9 mouse cellular contexts compared by ENCODE assay signal in the genomic region with DNA sequence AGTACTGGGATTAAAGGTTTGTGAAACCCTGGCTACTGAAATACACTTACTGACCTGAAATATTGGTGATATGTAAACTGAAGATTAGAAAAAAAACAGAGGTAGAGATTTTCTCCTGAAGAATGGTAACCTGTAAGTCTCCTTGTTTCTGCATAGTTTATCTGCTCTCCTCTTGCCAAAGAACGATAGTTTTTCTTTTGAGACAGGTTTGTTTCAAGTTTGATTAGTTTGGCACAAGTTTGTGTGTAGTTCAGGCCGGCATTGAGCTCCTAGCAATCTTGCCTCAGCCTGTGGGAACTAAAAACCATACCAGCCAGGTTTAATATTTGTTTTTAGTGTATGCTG. TPM values are rescaled to one million over a fixed set of nuclear protein-coding genes. Genes with fewer than 3 reads are reported as not detected.
DNase-seq lines count a peak whose midpoint lies in the region; ATAC-seq and TF ChIP-seq lines count a peak whose summit lies in the region.
"Had no signal": no experiment of that assay in that cellular context is flagged by ENCODE, and none has a peak within 500 bp of the region (broad histone marks: within the 10 kb centered on the region; RNA-seq: fewer than 3 reads in every experiment).

No protein-coding gene starts in this region.

- H3K27me3 ChIP-seq in lung, embryonic 15.5 days = no peaks in the 10 kb centered on the region
- H3K27me3 ChIP-seq in forebrain, embryonic 10.5 days (ENCODE audit: poor library complexity, severe bottlenecking) = no peaks in the 10 kb centered on the region
- no peaks in the 10 kb centered on the region for H3K27me3 ChIP-seq in limb, embryonic 12.5 days
- H3K27me3 ChIP-seq in neural tube, embryonic 15.5 days (replicated peaks) = no peaks in the 10 kb centered on the region

- H3K36me3 ChIP-seq in lung, embryonic 15.5 days = peaks cover 6% of the 10 kb centered on the region; the same call in 1 of the 2 replicates
- H3K36me3 ChIP-seq in forebrain, embryonic 10.5 days (replicated peaks) = peaks cover 34% of the 10 kb centered on the region
- H3K36me3 ChIP-seq in limb, embryonic 12.5 days = peaks cover 13% of the 10 kb centered on the region; the same call in 1 of the 2 replicates
- no peaks in the 10 kb centered on the region for H3K36me3 ChIP-seq in neural tube, embryonic 15.5 days

- peak overlapping the region; percentile 73 for H3K4me2 ChIP-seq in lung, embryonic 15.5 days
- peak overlapping the region; percentile 75 for H3K4me2 ChIP-seq in limb, embryonic 12.5 days
- H3K4me2 ChIP-seq in neural tube, embryonic 15.5 days = peak overlapping the region; percentile 69

- ATAC-seq in lung, embryonic 15.5 days (ENCODE audit: borderline replicate concordance, extremely low read depth, low FRiP score, low TSS enrichment) = no peak
- no peak for ATAC-seq in limb, embryonic 12.5 days (ENCODE audit: insufficient number of reproducible peaks, insufficient read depth, low FRiP score, low TSS enrichment, low read depth)
- no peak for ATAC-seq in neural tube, embryonic 15.5 days (ENCODE audit: low FRiP score)

- no peak for TF ChIP-seq CTCF in left cerebral cortex, adult 2 months (IDR thresholded peaks at IDR 0.05)

- H3K9ac ChIP-seq in lung, embryonic 15.5 days = peak overlapping the region; percentile 96
- peak overlapping the region; percentile 91 for H3K9ac ChIP-seq in limb, embryonic 12.5 days (replicated peaks)
- peak overlapping the region; percentile 79 for H3K9ac ChIP-seq in neural tube, embryonic 15.5 days (replicated peaks)

- H3K4me3 ChIP-seq in lung, embryonic 15.5 days = peak overlapping the region; percentile 95
- peak overlapping the region; percentile 97 for H3K4me3 ChIP-seq in forebrain, embryonic 10.5 days
- peak overlapping the region; percentile 95 for H3K4me3 ChIP-seq in limb, embryonic 12.5 days (replicated peaks)
- H3K4me3 ChIP-seq in neural tube, embryonic 15.5 days (replicated peaks) = peak overlapping the region; percentile 70
- no peak overlapping the region; the same call in 1 of the 2 replicates for H3K4me3 ChIP-seq in left cerebral cortex, adult 2 months

- no peak overlapping the region for H3K27ac ChIP-seq in lung, embryonic 15.5 days
- peak overlapping the region; percentile 97; the same call in 1 of the 2 replicates for H3K27ac ChIP-seq in forebrain, embryonic 10.5 days
- H3K27ac ChIP-seq in limb, embryonic 12.5 days = no peak overlapping the region
- H3K27ac ChIP-seq in neural tube, embryonic 15.5 days (replicated peaks) = no peak overlapping the region
- H3K27ac ChIP-seq in left cerebral cortex, adult 2 months = no peak overlapping the region

- peaks cover 22% of the 10 kb centered on the region for H3K4me1 ChIP-seq in lung, embryonic 15.5 days
- H3K4me1 ChIP-seq in forebrain, embryonic 10.5 days = peaks cover 27% of the 10 kb centered on the region
- peaks cover 28% of the 10 kb centered on the region for H3K4me1 ChIP-seq in limb, embryonic 12.5 days (replicated peaks)
- H3K4me1 ChIP-seq in neural tube, embryonic 15.5 days = peaks cover 27% of the 10 kb centered on the region

- intact Hi-C loops in left cerebral cortex, adult 2 months (cut with DNase I) = no loop called here

- H3K9me3 ChIP-seq in lung, embryonic 15.5 days = no peaks in the 10 kb centered on the region
- no peaks in the 10 kb centered on the region for H3K9me3 ChIP-seq in forebrain, embryonic 10.5 days
- no peaks in the 10 kb centered on the region for H3K9me3 ChIP-seq in limb, embryonic 12.5 days
- H3K9me3 ChIP-seq in neural tube, embryonic 15.5 days (replicated peaks) = no peaks in the 10 kb centered on the region

- 21% methylated on average over 2 of the region's 2 CpGs for WGBS in lung, embryonic 15.5 days
- WGBS in forebrain, embryonic 10.5 days = 81% methylated on average over 2 of the region's 2 CpGs
- WGBS in limb, embryonic 12.5 days = 75% methylated on average over 2 of the region's 2 CpGs
- 56% methylated on average over 2 of the region's 2 CpGs for WGBS in neural tube, embryonic 15.5 days

- DNase-seq in lung, postnatal 4 days = no peak
- no peak for DNase-seq in forebrain, embryonic 10.5 days (ENCODE audit: extremely low spot score, low spot score)
- no peak for DNase-seq in thymus, postnatal 4 days
- no peak for DNase-seq in left cerebral cortex, adult 2 months (ENCODE audit: extremely low spot score in 1 of 2, low spot score in 2 of 2)
- no peak for DNase-seq in thymus, postnatal 0 days (ENCODE audit: low spot score)

RNA-seq across cellular contexts. Expression of a gene that starts 1.3 kb away (rescaled TPM):
- polyA plus RNA-seq in lung, embryonic 15.5 days (2015; fragmentation: Nextera tagmentation; extraction: Ambion mirVana) = 57.6 and 58.9 TPM in 2 replicates
- 80.2 and 82.4 TPM in 2 replicates for polyA plus RNA-seq in forebrain, embryonic 10.5 days (2016; fragmentation: Nextera tagmentation; extraction: Ambion mirVana)
- polyA plus RNA-seq in limb, embryonic 12.5 days (2016; fragmentation: Nextera tagmentation; extraction: Ambion mirVana) = 74.3 and 77.2 TPM in 2 replicates
- 30.7 and 35.8 TPM in 2 replicates for polyA plus RNA-seq in neural tube, embryonic 15.5 days (2015; fragmentation: Nextera tagmentation; extraction: Ambion mirVana)
- 10 to 100 TPM; 18.8 to 20.7 TPM for total RNA-seq in left cerebral cortex, adult 2 months (2021)
- 54.3 and 60.2 TPM in 2 replicates for polyA plus RNA-seq in thymus, postnatal 0 days (2015; fragmentation: Nextera tagmentation; extraction: Ambion mirVana)

RNA-seq across cellular contexts. Expression of a gene that starts 1.4 kb away (rescaled TPM):
- 65.4 and 68.6 TPM in 2 replicates for polyA plus RNA-seq in lung, embryonic 15.5 days (2015; fragmentation: Nextera tagmentation; extraction: Ambion mirVana)
- 61.7 TPM in 2 replicates for polyA plus RNA-seq in forebrain, embryonic 10.5 days (2016; fragmentation: Nextera tagmentation; extraction: Ambion mirVana)
- polyA plus RNA-seq in limb, embryonic 12.5 days (2016; fragmentation: Nextera tagmentation; extraction: Ambion mirVana) = 63.1 and 70.4 TPM in 2 replicates
- polyA plus RNA-seq in neural tube, embryonic 15.5 days (2015; fragmentation: Nextera tagmentation; extraction: Ambion mirVana) = 56.1 and 63.4 TPM in 2 replicates
- total RNA-seq in left cerebral cortex, adult 2 months (2021) = 10 to 100 TPM; 80.0 to 82.9 TPM
- polyA plus RNA-seq in thymus, postnatal 0 days (2015; fragmentation: Nextera tagmentation; extraction: Ambion mirVana) = 119 and 129 TPM in 2 replicates

RNA-seq across cellular contexts. Expression of a gene that starts 12.2 kb away (rescaled TPM):
- polyA plus RNA-seq in lung, embryonic 15.5 days (2015; fragmentation: Nextera tagmentation; extraction: Ambion mirVana) = 0.13 and 0.25 TPM in 2 replicates
- polyA plus RNA-seq in forebrain, embryonic 10.5 days (2016; fragmentation: Nextera tagmentation; extraction: Ambion mirVana) = 0.17 and 0.43 TPM in 2 replicates
- 0.23 and 0.29 TPM in 2 replicates for polyA plus RNA-seq in limb, embryonic 12.5 days (2016; fragmentation: Nextera tagmentation; extraction: Ambion mirVana)
- polyA plus RNA-seq in neural tube, embryonic 15.5 days (2015; fragmentation: Nextera tagmentation; extraction: Ambion mirVana) = 6.4 and 7.7 TPM in 2 replicates
- total RNA-seq in left cerebral cortex, adult 2 months (2021) = 10 to 100 TPM; 30.8 to 31.2 TPM
- polyA plus RNA-seq in thymus, postnatal 0 days (2015; fragmentation: Nextera tagmentation; extraction: Ambion mirVana) = 0.03 and 0.09 TPM in 2 replicates
- total RNA-seq: hematopoietic stem cell, adult 5-6 weeks had no signal

RNA-seq across cellular contexts. Expression of a gene that starts 31.3 kb away (rescaled TPM):
- polyA plus RNA-seq in lung, embryonic 15.5 days (2015; fragmentation: Nextera tagmentation; extraction: Ambion mirVana) = 16.8 and 19.0 TPM in 2 replicates
- polyA plus RNA-seq in forebrain, embryonic 10.5 days (2016; fragmentation: Nextera tagmentation; extraction: Ambion mirVana) = 11.4 TPM in 2 replicates
- polyA plus RNA-seq in limb, embryonic 12.5 days (2016; fragmentation: Nextera tagmentation; extraction: Ambion mirVana) = 12.1 and 14.6 TPM in 2 replicates
- 16.0 and 20.0 TPM in 2 replicates for polyA plus RNA-seq in neural tube, embryonic 15.5 days (2015; fragmentation: Nextera tagmentation; extraction: Ambion mirVana)
- 100 to 1,000 TPM; 151 to 161 TPM for total RNA-seq in left cerebral cortex, adult 2 months (2021)
- polyA plus RNA-seq in thymus, postnatal 0 days (2015; fragmentation: Nextera tagmentation; extraction: Ambion mirVana) = 21.6 and 25.6 TPM in 2 replicates
